Mouse (Mus musculus) retina, adult 2 months (tissue): ENCODE measurements around the gene Tm9sf3.

Experiments used
- DNase-seq: peaks from one replicate; pipeline ENCODE4 v3.0.0-alpha.2; 2012; ENCODE audit warnings: low read depth, low spot score

The Tm9sf3 gene

GRCm38 (mm10) chr19:41262712-41263629 lies 826 bp downstream of the Tm9sf3 start:
- no peak for DNase-seq

DNA sequence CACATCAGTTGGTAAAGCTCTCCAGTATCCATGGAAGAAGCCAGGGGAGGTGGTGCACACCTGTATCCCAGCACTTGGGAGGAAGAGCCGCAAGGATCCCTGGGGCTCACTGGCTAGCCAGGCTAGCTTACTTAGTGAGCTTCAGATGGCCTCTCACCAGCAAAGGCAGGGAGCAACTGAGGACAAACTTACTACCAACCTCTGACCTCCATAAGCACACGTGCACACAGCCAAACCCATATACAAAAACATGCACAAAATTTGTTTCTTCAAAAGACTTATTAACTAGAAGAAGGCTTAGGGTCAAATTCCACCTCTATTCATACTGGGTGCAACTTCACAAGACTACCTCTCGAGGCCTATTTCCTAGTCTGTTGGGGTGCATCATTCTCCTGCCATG lies 3.1 kb downstream of the Tm9sf3 start:
- DNase-seq, result no peak

GRCm38 (mm10) chr19:41259256-41259655 lies 4.5 kb downstream of the Tm9sf3 start:
- no peak for DNase-seq

DNA sequence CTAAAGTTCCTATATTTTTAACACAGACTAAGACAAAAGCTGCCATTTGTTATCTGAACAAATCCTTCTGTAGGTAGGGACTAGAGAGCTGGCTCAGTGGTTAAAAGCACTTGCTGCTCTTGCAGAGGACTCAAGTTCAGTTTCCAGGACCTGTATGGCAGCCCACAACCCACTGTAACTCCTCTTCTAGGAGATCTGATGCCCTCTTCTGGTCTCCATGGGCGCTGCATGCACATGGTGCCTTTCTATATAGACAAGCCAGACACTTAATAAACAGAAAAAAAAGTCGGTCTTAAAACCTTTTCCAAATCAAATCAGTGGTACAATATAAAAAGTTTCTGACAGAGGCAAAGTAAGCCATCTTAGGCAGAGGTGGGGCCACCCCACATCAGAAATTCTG lies 5.1 kb downstream of the Tm9sf3 start:
- DNase-seq, result no peak

GRCm38 (mm10) chr19:41254584-41254983 lies 9.2 kb downstream of the Tm9sf3 start:
- no peak for DNase-seq

- no peak for DNase-seq
Measured at GRCm38 (mm10) chr19:41248968-41249367, 14.8 kb downstream of the Tm9sf3 start.

DNA sequence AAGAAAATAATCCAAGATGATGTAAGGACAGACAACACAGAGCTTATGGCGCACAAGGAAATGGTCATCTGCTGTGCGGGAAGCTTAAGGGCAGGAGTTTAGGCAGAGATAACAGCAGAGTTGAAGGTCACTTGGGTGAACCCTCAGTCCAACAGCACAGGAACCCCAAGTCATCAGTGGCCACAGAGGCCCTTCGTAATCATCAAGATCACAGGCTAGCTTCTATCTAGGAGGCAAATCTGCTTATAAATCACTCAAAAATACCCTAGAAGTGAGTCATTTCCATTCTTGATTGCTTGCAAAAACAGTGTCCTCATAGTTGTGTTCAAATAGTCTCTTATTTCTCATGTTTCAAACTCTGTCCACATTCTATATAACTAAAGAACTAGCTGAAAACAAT lies 15.5 kb downstream of the Tm9sf3 start:
- no peak for DNase-seq

- DNase-seq, result no peak
Measured at GRCm38 (mm10) chr19:41246271-41246670, 17.5 kb downstream of the Tm9sf3 start.

- DNase-seq, result peak; percentile 22
Measured at GRCm38 (mm10) chr19:41244581-41244980, 19.2 kb downstream of the Tm9sf3 start.

- no peak for DNase-seq
Measured at GRCm38 (mm10) chr19:41241997-41242396, 21.8 kb downstream of the Tm9sf3 start.

DNA sequence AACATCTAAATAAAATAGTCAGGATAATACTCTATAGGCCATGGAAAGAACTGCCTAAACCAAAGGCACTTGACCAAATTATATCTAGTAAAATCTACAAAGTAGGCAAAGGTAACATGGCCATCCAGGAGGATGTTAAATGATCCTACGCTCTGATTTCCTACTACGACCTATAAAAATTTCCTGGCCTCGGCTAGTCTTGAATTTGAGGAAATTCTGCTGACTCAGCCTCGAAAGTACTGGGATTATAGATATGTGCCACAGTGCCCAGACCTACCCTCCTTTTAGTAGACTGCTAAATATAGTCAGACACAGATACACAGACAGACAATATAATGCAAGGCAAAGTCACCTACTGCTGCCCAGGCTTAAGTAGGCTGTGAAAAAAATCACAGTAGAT lies 30.1 kb downstream of the Tm9sf3 start:
- no peak for DNase-seq

- no peak for DNase-seq
Measured at GRCm38 (mm10) chr19:41208326-41208725, 55.5 kb downstream of the Tm9sf3 start.

GRCm38 (mm10) chr19:41206811-41207344 lies 56.9 kb downstream of the Tm9sf3 start, which contains the start of gene Tll2:
Gene Tll2 (minus strand): TSS chr19:41206835.
- DNase-seq, result no peak

- no peak for DNase-seq
Measured at GRCm38 (mm10) chr19:41206041-41206810, 57.6 kb downstream of the Tm9sf3 start.

DNA sequence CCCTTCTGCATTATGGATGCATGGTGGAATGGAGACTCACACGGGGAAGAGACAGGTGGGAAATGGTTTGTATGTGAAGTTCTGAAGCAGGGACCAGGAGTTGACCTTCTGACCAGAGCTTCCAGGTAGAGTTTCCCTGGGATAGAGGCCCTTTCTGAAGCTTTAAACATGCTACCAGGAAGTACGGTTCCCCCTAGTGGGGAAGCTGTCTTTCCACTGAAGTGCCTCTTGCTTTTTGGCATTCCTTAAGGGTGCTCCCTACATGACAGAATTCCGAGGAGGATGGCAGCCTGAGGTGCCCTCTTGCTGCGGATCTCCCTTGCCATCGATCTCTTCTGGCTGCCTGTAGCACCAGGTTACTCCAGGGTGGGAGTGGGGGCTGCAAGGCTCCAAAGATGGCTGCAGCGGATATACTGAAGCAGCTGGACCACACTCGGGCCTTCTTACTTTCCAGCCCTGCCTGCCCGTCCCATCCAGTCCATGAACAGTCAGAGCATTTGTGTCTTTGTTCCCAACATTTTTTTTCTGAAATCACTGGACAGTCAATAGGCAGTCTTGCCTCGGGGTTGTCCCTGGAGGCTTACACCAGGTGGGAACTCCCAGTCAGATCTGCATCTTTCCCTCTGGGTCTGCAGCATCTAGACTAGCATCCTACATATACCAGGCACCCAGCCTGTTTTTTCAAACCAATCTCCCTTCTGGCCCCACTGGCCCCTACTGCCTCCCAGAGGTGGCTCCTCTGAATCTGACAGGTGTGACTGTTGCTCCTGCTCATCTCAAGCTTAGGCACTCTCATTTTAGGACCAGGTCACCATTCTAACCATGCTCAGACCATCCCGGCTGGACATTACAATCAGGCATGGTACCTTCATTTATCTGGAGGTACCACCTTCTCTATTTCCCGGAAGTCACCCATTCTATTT lies 59.4 kb downstream of the Tm9sf3 start:
- no peak for DNase-seq

GRCm38 (mm10) chr19:41197606-41198005 lies 66.2 kb downstream of the Tm9sf3 start:
- no peak for DNase-seq

- no peak for DNase-seq
Measured at GRCm38 (mm10) chr19:41193379-41193778, 70.4 kb downstream of the Tm9sf3 start.

DNA sequence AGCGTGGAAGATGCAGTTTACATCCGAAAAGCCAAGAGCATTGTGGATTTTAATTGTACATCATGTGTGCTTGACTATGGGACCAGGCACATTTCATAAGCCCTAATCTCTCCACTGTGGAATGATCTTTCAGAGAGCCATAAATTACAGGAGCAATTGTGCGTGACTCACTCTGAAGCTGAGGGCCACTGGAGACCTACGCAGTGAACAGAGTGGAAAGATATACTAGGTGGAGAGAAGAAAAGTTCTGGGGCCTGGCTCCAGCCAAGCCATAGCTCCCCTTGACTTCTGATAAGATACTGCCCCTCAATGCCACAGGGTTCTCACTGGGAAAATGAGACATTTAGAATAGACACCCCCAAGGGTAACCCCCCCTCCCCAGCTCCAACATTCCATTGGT lies 70.8 kb downstream of the Tm9sf3 start:
- DNase-seq, result no peak

- no peak for DNase-seq
Measured at GRCm38 (mm10) chr19:41191724-41192123, 72.1 kb downstream of the Tm9sf3 start.

DNA sequence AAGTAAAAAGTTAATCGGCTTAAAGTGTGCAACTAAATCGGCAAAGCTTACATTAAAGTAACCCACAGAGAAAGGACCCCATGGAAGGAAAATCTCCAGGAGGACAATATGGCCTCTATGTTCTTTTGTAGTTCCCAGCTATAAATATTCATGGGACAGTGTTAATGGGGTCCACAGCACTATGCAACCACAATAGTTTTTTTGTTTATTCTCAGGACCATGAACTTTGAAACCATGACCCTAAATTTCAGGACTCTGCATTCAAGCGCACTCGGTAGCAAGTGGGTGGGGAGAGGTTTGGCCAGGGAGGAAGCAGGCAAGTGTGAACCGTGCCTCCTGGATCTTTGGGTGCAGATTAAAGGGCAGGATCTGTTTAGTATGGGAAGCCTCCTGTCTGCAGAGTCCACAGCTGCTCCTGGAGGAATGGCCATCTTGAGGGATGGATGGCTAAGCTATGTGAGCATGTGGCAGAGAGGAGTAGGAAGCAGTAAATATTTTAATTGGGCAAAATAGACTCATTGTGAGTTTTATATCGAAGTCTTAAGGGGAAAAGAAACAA lies 72.8 kb downstream of the Tm9sf3 start:
- DNase-seq, result no peak

DNA sequence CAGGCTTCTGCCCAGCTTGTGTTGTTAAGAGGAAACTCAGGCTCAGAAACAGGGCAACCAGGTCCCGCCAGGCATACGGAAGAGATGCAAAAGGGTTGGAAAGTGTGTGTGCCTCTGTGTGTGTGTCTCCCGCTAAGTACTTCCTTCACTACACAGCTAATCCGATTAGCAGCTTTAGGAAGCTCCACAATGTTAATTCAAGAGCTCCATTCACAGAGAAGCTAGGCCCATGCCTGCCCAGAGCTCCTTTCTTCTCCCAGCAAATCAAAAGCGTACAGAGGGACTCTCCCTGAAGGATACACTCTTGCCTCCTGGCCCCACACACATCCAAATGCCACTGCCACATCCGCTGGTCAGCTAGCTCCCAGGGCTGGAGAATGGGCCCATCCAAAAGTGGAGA lies 86.5 kb downstream of the Tm9sf3 start:
- DNase-seq, result peak; percentile 20
